Mouse (Mus musculus) CD4-positive naive resting alpha-beta T cell, adult 76 days (primary cell): ENCODE measurements around the gene Olfr1294. TPM values are rescaled to one million over a fixed set of nuclear protein-coding genes. Genes with fewer than 3 reads are reported as not detected.

Experiments
- total RNA-seq: library from RNA; stranded (reverse); gene quantifications from one replicate; pipeline ENCODE4 v1.2.4, GENCODE M21; 2023

The Olfr1294 gene
- not detected for total RNA-seq

GRCm38 (mm10) chr2:111540191-111540590 is at the start of gene Olfr1294:
Olfr1294 (minus strand) TSS chr2:111540291.

GRCm38 (mm10) chr2:111569581-111569980 is 29.5 kb upstream of the Olfr1294 start, which contains the start of gene Olfr1295:
Olfr1295 (minus strand) TSS chr2:111569681.

GRCm38 (mm10) chr2:111524903-111525302 is 15.2 kb downstream of the Olfr1294 start, which contains the start of gene Olfr1293-ps:
Olfr1293-ps (plus strand) TSS chr2:111525203.

GRCm38 (mm10) chr2:111496880-111497279 is 43.2 kb downstream of the Olfr1294 start, which contains the start of gene Olfr1291-ps1:
Olfr1291-ps1 (plus strand) TSS chr2:111497180.

GRCm38 (mm10) chr2:111493729-111494128 is 46.4 kb downstream of the Olfr1294 start, which contains the start of gene Olfr1290:
Olfr1290 (minus strand) TSS chr2:111493829.

Other genes starting within 250 kb of the Olfr1294 start
- not detected for gene Olfr1279, start 239.7 kb downstream of the Olfr1294 start, total RNA-seq
- gene Olfr1280, start 226.3 kb downstream of the Olfr1294 start, total RNA-seq = not detected
- not detected for gene Olfr1281, start 213.8 kb downstream of the Olfr1294 start, total RNA-seq
- gene Olfr1282, start 204.2 kb downstream of the Olfr1294 start, total RNA-seq = not detected
- not detected for gene Olfr1283, start 173.5 kb downstream of the Olfr1294 start, total RNA-seq
- gene Olfr1284, start 164.8 kb downstream of the Olfr1294 start, total RNA-seq = not detected
- not detected for gene Olfr1286, start 117.2 kb downstream of the Olfr1294 start, total RNA-seq
- not detected for gene Olfr1287, start 91.1 kb downstream of the Olfr1294 start, total RNA-seq
- not detected for gene Olfr1288, start 66.2 kb downstream of the Olfr1294 start, total RNA-seq
- gene Olfr1289, start 59.5 kb downstream of the Olfr1294 start, total RNA-seq = not detected
- not detected for gene Olfr1290, start 46.5 kb downstream of the Olfr1294 start, total RNA-seq
- not detected for gene Olfr1291-ps1, start 43.1 kb downstream of the Olfr1294 start, total RNA-seq
- not detected for gene Olfr1293-ps, start 15.1 kb downstream of the Olfr1294 start, total RNA-seq
- not detected for gene Olfr1295, start 29.4 kb upstream of the Olfr1294 start, total RNA-seq
- not detected for gene Olfr1297, start 86.2 kb upstream of the Olfr1294 start, total RNA-seq
- not detected for gene Olfr1298, start 108.9 kb upstream of the Olfr1294 start, total RNA-seq
- not detected for gene Olfr1299, start 121.1 kb upstream of the Olfr1294 start, total RNA-seq
- gene Olfr1301, start 210.7 kb upstream of the Olfr1294 start, total RNA-seq = not detected
- not detected for gene Olfr1302, start 237.1 kb upstream of the Olfr1294 start, total RNA-seq